Mouse (Mus musculus): ENCODE measurements around the gene Jazf1. TPM values are rescaled to one million over a fixed set of nuclear protein-coding genes. Genes with fewer than 3 reads are reported as not detected.

Jazf1 gene
- total RNA-seq, 2 experiments from 2014 or later = 0.90 to 1.7 TPM

GRCm38 (mm10) chr6:52906801-52907200 is 161.6 kb downstream of the Jazf1 start:
- no peak for DNase-seq

GRCm38 (mm10) chr6:52905100-52905499 is 163.3 kb downstream of the Jazf1 start:
- DNase-seq = no peak

- no peak for DNase-seq
Observed at GRCm38 (mm10) chr6:52903226-52903960, 165.0 kb downstream of the Jazf1 start.

GRCm38 (mm10) chr6:52899574-52900245 is 168.7 kb downstream of the Jazf1 start:
- DNase-seq = no peak

GRCm38 (mm10) chr6:52895075-52895474 is 173.4 kb downstream of the Jazf1 start:
- DNase-seq = no peak

- DNase-seq = no peak
Observed at GRCm38 (mm10) chr6:52894501-52894823, 174.0 kb downstream of the Jazf1 start.

- no peak for DNase-seq
Observed at GRCm38 (mm10) chr6:52893811-52894500, 174.5 kb downstream of the Jazf1 start.

- DNase-seq = no peak
Observed at GRCm38 (mm10) chr6:52892978-52893377, 175.5 kb downstream of the Jazf1 start.

- no peak for DNase-seq
Observed at GRCm38 (mm10) chr6:52887541-52888203, 180.8 kb downstream of the Jazf1 start.

- DNase-seq = no peak
Observed at GRCm38 (mm10) chr6:52883773-52884172, 184.7 kb downstream of the Jazf1 start.

GRCm38 (mm10) chr6:52877176-52877575 is 191.3 kb downstream of the Jazf1 start:
- DNase-seq = no peak

GRCm38 (mm10) chr6:52871306-52871705 is 197.1 kb downstream of the Jazf1 start:
- DNase-seq = no peak

- DNase-seq = no peak
Observed at GRCm38 (mm10) chr6:52869252-52869651, 199.2 kb downstream of the Jazf1 start.

- no peak for DNase-seq
Observed at GRCm38 (mm10) chr6:52868352-52868751, 200.1 kb downstream of the Jazf1 start.

GRCm38 (mm10) chr6:52861928-52862327 is 206.5 kb downstream of the Jazf1 start:
- DNase-seq = peak; percentile 77

- DNase-seq = no peak
Observed at GRCm38 (mm10) chr6:52861186-52861820, 207.1 kb downstream of the Jazf1 start.

GRCm38 (mm10) chr6:52860713-52861112 is 207.7 kb downstream of the Jazf1 start:
- DNase-seq = no peak

GRCm38 (mm10) chr6:52858911-52859431 is 209.5 kb downstream of the Jazf1 start:
- DNase-seq = no peak

- no peak for DNase-seq
Observed at GRCm38 (mm10) chr6:52852404-52853107, 215.9 kb downstream of the Jazf1 start.

- no peak for DNase-seq
Observed at GRCm38 (mm10) chr6:52851975-52852374, 216.5 kb downstream of the Jazf1 start.

GRCm38 (mm10) chr6:52851019-52851418 is 217.4 kb downstream of the Jazf1 start:
- peak; percentile 68 for DNase-seq

All from gastrocnemius, postnatal 25 days (tissue).